Mouse (Mus musculus) stomach, embryonic 16.5 days (tissue): ENCODE results near the gene Ipcef1. TPM values are rescaled to one million over a fixed set of nuclear protein-coding genes. Genes with fewer than 3 reads are reported as not detected.

Source experiments
- ATAC-seq: fragments of 200-750 bp; cut with Nextera tagmentation; 2 replicates; pipeline ENCODE4 v1.8.0; 2017; ENCODE audit warnings: moderate number of reproducible peaks, moderate TSS enrichment; ENCODE audit not compliant: insufficient read depth, low FRiP score
- H3K27ac ChIP-seq: fragments of 300-500 bp; sonication (generic); 2 replicates; pipeline ENCODE4 v1.5.1; 2014; ENCODE audit warnings: low read length
- H3K27me3 ChIP-seq: fragments of 300-500 bp; sonication (generic); 2 replicates; pipeline ENCODE4 v1.6.1; 2014; ENCODE audit warnings: low read length, control low read depth, mixed read lengths; ENCODE audit not compliant: control insufficient read depth, insufficient read depth
- H3K36me3 ChIP-seq: fragments of 300-500 bp; sonication (generic); 2 replicates; pipeline ENCODE4 v1.6.1; 2014; ENCODE audit warnings: low read length; ENCODE audit not compliant: control insufficient read depth, insufficient read depth
- H3K4me1 ChIP-seq: fragments of 300-500 bp; sonication (generic); 2 replicates; pipeline ENCODE4 v1.6.1; 2014; ENCODE audit warnings: low read length, control low read depth, mixed read lengths; ENCODE audit not compliant: control insufficient read depth, insufficient read depth
- H3K4me2 ChIP-seq: fragments of 300-500 bp; sonication (generic); 2 replicates; pipeline ENCODE4 v1.6.1; 2014; ENCODE audit warnings: low read depth, low read length, mixed read lengths
- H3K4me3 ChIP-seq: fragments of 300-500 bp; sonication (generic); replicated peaks from 2 replicates; pipeline ENCODE4 v1.5.1; 2014; ENCODE audit warnings: mild to moderate bottlenecking, low read length
- H3K9ac ChIP-seq: fragments of 300-500 bp; sonication (generic); 2 replicates; pipeline ENCODE4 v1.6.1; 2014; ENCODE audit warnings: low read length
- H3K9me3 ChIP-seq: fragments of 300-500 bp; sonication (generic); replicated peaks from 2 replicates; pipeline ENCODE4 v1.6.1; 2016; ENCODE audit warnings: low read length, control low read depth; ENCODE audit not compliant: control insufficient read depth
- WGBS: fragments of 180-500 bp; shearing (Covaris S2); extraction: QIAGEN DNeasy Blood & Tissue Kit; methylation state at CpG from one replicate; pipeline ENCODE4 v1.1.7; 2014; 5-methylcytosine and 5-hydroxymethylcytosine counted together
- polyA plus RNA-seq: library from polyadenylated mRNA; unstranded; fragments of >200 nt; fragmentation: Nextera tagmentation; extraction: Ambion mirVana; gene quantifications from 2 replicates; pipeline ENCODE4 v1.2.1, GENCODE M21; 2015

Gene Ipcef1
- polyA plus RNA-seq, 1 experiment from 2014 or later, result 0.80 TPM

GRCm38 (mm10) chr10:6855812-6856211 lies 196.5 kb downstream of the Ipcef1 start:
- no peak overlapping the region for H3K4me2 ChIP-seq
- no peak overlapping the region for H3K27ac ChIP-seq
- H3K9me3 ChIP-seq, result no peaks in the 10 kb centered on the region
- H3K27me3 ChIP-seq, result no peaks in the 10 kb centered on the region
- ATAC-seq, result no peak
- H3K9ac ChIP-seq, result no peak overlapping the region
- 84% methylated on average over 3 of the region's 3 CpGs for WGBS
- H3K36me3 ChIP-seq, result no peaks in the 10 kb centered on the region
- H3K4me3 ChIP-seq, result no peak overlapping the region
- no peaks in the 10 kb centered on the region for H3K4me1 ChIP-seq

GRCm38 (mm10) chr10:6848834-6849233 lies 203.4 kb downstream of the Ipcef1 start:
- 62% methylated on average over 2 of the region's 2 CpGs for WGBS
- no peak overlapping the region for H3K27ac ChIP-seq
- H3K9ac ChIP-seq, result no peak overlapping the region
- H3K4me2 ChIP-seq, result no peak overlapping the region
- H3K9me3 ChIP-seq, result no peaks in the 10 kb centered on the region
- ATAC-seq, result no peak
- no peaks in the 10 kb centered on the region for H3K36me3 ChIP-seq
- H3K27me3 ChIP-seq, result no peaks in the 10 kb centered on the region
- H3K4me3 ChIP-seq, result no peak overlapping the region
- no peaks in the 10 kb centered on the region for H3K4me1 ChIP-seq

- H3K4me2 ChIP-seq, result no peak overlapping the region
- no peaks in the 10 kb centered on the region for H3K4me1 ChIP-seq
- no peak for ATAC-seq
- H3K36me3 ChIP-seq, result no peaks in the 10 kb centered on the region
- no peaks in the 10 kb centered on the region for H3K9me3 ChIP-seq
- no peak overlapping the region for H3K4me3 ChIP-seq
- no peaks in the 10 kb centered on the region for H3K27me3 ChIP-seq
- no peak overlapping the region for H3K9ac ChIP-seq
- WGBS, result 54% methylated on average over 7 of the region's 7 CpGs
- H3K27ac ChIP-seq, result no peak overlapping the region
Observed at GRCm38 (mm10) chr10:6848162-6848754, 204.0 kb downstream of the Ipcef1 start.

- no peaks in the 10 kb centered on the region for H3K36me3 ChIP-seq
- 67% methylated on average over 1 of the region's 1 CpGs for whole genome bisulfite sequencing
- no peaks in the 10 kb centered on the region for H3K27me3 ChIP-seq
- H3K9ac ChIP-seq, result no peak overlapping the region
- no peak overlapping the region for H3K4me3 ChIP-seq
- no peak for ATAC-seq
- H3K4me1 ChIP-seq, result no peaks in the 10 kb centered on the region
- H3K27ac ChIP-seq, result no peak overlapping the region
- no peaks in the 10 kb centered on the region for H3K9me3 ChIP-seq
- no peak overlapping the region for H3K4me2 ChIP-seq
Observed at GRCm38 (mm10) chr10:6846283-6846682, 206.0 kb downstream of the Ipcef1 start.

GRCm38 (mm10) chr10:6842225-6842624 lies 210.1 kb downstream of the Ipcef1 start:
- 62% methylated on average over 1 of the region's 1 CpGs for WGBS
- Histone ChIP-seq H3K4me1 (no peaks in the 10 kb centered on the region), H3K36me3 (no peaks in the 10 kb centered on the region), H3K9me3 (no peaks in the 10 kb centered on the region), H3K9ac (no peak overlapping the region), H3K4me3 (no peak overlapping the region), H3K27me3 (no peaks in the 10 kb centered on the region), H3K4me2 (no peak overlapping the region), H3K27ac (no peak overlapping the region)
- ATAC-seq, result no peak

Other genes starting within 250 kb of the Ipcef1 start
- gene Cnksr3, start 159.8 kb upstream of the Ipcef1 start, polyA plus RNA-seq, result 14.1 and 14.8 TPM in 2 replicates